ENCODE assay signal across 14 mouse cellular contexts in the genomic region with DNA sequence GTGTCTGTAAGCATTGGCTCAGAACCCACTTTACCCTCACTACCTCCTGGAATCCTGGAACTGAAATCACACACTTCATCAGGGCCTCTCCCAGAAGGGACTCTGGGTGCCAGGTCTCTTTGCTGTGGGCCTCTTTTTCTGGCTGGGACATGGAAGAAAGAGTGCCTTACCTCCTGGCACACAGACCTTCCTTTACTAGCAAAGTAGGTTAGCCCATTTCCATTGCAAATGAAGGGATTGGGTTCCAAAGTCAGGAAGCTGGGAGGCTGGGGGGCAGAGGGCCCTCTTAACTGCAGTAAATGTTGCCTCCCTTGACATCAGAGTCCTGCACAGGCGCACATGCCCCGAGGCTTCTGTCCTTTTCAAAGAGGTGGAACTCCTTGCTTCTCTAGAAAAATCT. TPM values are rescaled to one million over a fixed set of nuclear protein-coding genes. Genes with fewer than 3 reads are reported as not detected.
"Had no signal": no experiment of that assay in that cellular context is flagged by ENCODE, and none has a peak within 500 bp of the region (broad histone marks: within the 10 kb centered on the region; RNA-seq: fewer than 3 reads in every experiment).

No protein-coding gene starts in this region.

- ATAC-seq: inflammation-experienced regulatory T-cells, adult 6 months; lung, postnatal 0 days; midbrain, embryonic 13.5 days had no signal

- H3K27ac ChIP-seq: layer of hippocampus, adult 2 months; limb, embryonic 13.5 days; liver, embryonic 15.5 days; midbrain, embryonic 13.5 days; neural tube, embryonic 15.5 days had no signal

- H3K9ac ChIP-seq: limb, embryonic 13.5 days; liver, embryonic 15.5 days; midbrain, embryonic 13.5 days; neural tube, embryonic 15.5 days had no signal

- H3K4me2 ChIP-seq: limb, embryonic 13.5 days; liver, embryonic 11.5 days; liver, embryonic 15.5 days; midbrain, embryonic 13.5 days; neural tube, embryonic 15.5 days had no signal

- H3K9me3 ChIP-seq: limb, embryonic 13.5 days; liver, embryonic 15.5 days; midbrain, embryonic 13.5 days; neural tube, embryonic 15.5 days had no signal

- H3K4me1 ChIP-seq: midbrain, embryonic 13.5 days; neural tube, embryonic 15.5 days had no signal

- H3K27me3 ChIP-seq: limb, embryonic 13.5 days; liver, embryonic 15.5 days; midbrain, embryonic 13.5 days; neural tube, embryonic 15.5 days had no signal

- DNase-seq: lung, adult 2 months; lung, postnatal 36 days; right cerebral cortex, adult 18-20 months; right cerebral cortex, postnatal 25 days; thymus, postnatal 4 days had no signal

- H3K4me3 ChIP-seq: layer of hippocampus, adult 2 months; limb, embryonic 13.5 days; liver, embryonic 15.5 days; midbrain, embryonic 13.5 days; myocyte; neural tube, embryonic 15.5 days had no signal

- H3K36me3 ChIP-seq: limb, embryonic 13.5 days; liver, embryonic 15.5 days; midbrain, embryonic 13.5 days; neural tube, embryonic 15.5 days had no signal

RNA-seq across cellular contexts. Expression of a gene that starts 17.2 kb away (rescaled TPM):
- polyA plus RNA-seq: myocyte had no signal
